9 mouse cellular contexts compared by ENCODE assay signal in genomic region chr11:33028920-33029319, GRCm38 (mm10).
DNase-seq lines count a peak whose midpoint lies in the region; ATAC-seq and TF ChIP-seq lines count a peak whose summit lies in the region.
"Had no signal": no experiment of that assay in that cellular context is flagged by ENCODE, and none has a peak within 500 bp of the region (broad histone marks: within the 10 kb centered on the region; RNA-seq: fewer than 3 reads in every experiment).

No protein-coding gene starts in this region.

- TF ChIP-seq POLR2A in lung, adult 2 months (IDR thresholded peaks at IDR 0.05; ENCODE audit: borderline replicate concordance, extremely low read depth, low read depth, low read length) = no peak

- ATAC-seq in granulocyte monocyte progenitor cell, adult 5-6 weeks (replicated peaks; ENCODE audit: poor library complexity, severe bottlenecking) = no peak

- intact Hi-C loops in left cerebral cortex, postnatal 4 days (cut with DNase I) = no loop called here

- peak; percentile 24 to 30 for DNase-seq in cerebellum, postnatal 10 days
- DNase-seq in cerebellum, postnatal 4 days (ENCODE audit: low spot score in 2 of 2) = no peak
- peak; percentile 50 for DNase-seq in A20 (ENCODE audit: low read depth, low spot score)
- DNase-seq in brain, adult 2 months (ENCODE audit: low read depth, low spot score) = peak; percentile 29
- DNase-seq in lung, adult 2 months = peak; percentile 18
- no peak for DNase-seq in left cerebral cortex, postnatal 4 days
- no peak for DNase-seq in urinary bladder, postnatal 36 days (ENCODE audit: low spot score in 2 of 2)
- DNase-seq: gastrocnemius, postnatal 14 days had no signal

- H3K4me1 ChIP-seq in lung, adult 2 months (ENCODE audit: control insufficient read depth, insufficient read depth, low read length) = no peaks in the 10 kb centered on the region

- no peak overlapping the region for H3K4me3 ChIP-seq in lung, adult 2 months (replicated peaks; ENCODE audit: extremely low read depth, low read depth, low read length)

- TF ChIP-seq CTCF in lung, adult 2 months (IDR thresholded peaks at IDR 0.05; ENCODE audit: insufficient read depth, low read length) = peak; percentile 80

Comparison
In these comparisons a context has a peak if more than half of its experiments do, and no peak if none do; other contexts are left out.
1. DNase-seq: peak in cerebellum, postnatal 10 days (2 of 2), A20 (single experiment), brain, adult 2 months (single experiment) and lung, adult 2 months (single experiment); none in cerebellum, postnatal 4 days (0 of 2), left cerebral cortex, postnatal 4 days (single experiment) and urinary bladder, postnatal 36 days (0 of 2).